Mouse (Mus musculus) ES-E14 (cell line): Measurements from ENCODE around the gene Wnt11.

ENCODE experiments used
- ZC3H11A ChIP-seq: IDR thresholded peaks from 2 replicates; pipeline ENCODE4 v1.6.1; 2012; ENCODE audit warnings: low read depth, mild to moderate bottlenecking, inconsistent platforms, low read length, borderline replicate concordance
- ZNF384 ChIP-seq: IDR thresholded peaks from 2 replicates; pipeline ENCODE4 v1.6.1; 2012; ENCODE audit warnings: low read depth, low read length, inconsistent platforms

DNA sequence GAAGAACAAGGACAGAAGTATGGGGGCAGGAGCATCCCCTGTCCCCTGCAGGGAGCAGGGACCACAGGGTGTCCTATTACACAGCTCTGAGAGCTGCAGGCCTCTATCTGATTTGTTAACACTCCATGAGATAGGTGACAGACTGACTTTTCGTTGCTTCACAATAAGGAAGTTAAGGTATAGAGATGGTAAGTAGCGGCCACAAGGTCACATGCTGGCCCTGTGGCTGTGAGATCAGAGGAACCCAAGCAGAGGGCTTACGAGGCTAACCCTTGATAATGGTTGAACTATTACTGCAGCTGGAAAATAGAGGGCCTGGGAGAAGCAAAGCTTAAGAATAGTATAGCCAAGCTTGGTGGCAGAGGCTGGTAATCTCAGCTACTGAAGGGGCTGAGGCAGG is 5.9 kb downstream of the Wnt11 start:
- TF ChIP-seq ZC3H11A: no peak
- no peak for TF ChIP-seq ZNF384
